Mouse (Mus musculus) left cerebral cortex, postnatal 4 days (tissue): ENCODE data around the gene Mrps15. TPM values are rescaled to one million over a fixed set of nuclear protein-coding genes. Genes with fewer than 3 reads are reported as not detected.

ENCODE experiments used
- total RNA-seq, 2 experiments: library from RNA; stranded (reverse); gene quantifications; 2 replicates each; pipeline ENCODE4 v1.2.3; 2021

Mrps15 gene
- total RNA-seq, 2 experiments from 2014 or later = 52.3 to 60.6 TPM

Other genes starting within 250 kb of the Mrps15 start
- 1 to 10 TPM in 1 of 2 experiments, under 1 TPM in 1; 0.66 to 1.1 TPM for gene Csf3r, start 22.4 kb upstream of the Mrps15 start, total RNA-seq
- 10 to 100 TPM; 35.3 to 37.9 TPM for gene Oscp1, start 11.6 kb downstream of the Mrps15 start, total RNA-seq
- 10 to 100 TPM; 23.9 to 25.3 TPM for gene Lsm10, start 49.7 kb downstream of the Mrps15 start, total RNA-seq
- 10 to 100 TPM; 23.7 to 25.0 TPM for gene Stk40, start 57.0 kb downstream of the Mrps15 start, total RNA-seq
- 1 to 10 TPM; 6.3 to 7.2 TPM for gene Eva1b, start 100.8 kb downstream of the Mrps15 start, total RNA-seq
- gene Sh3d21, start 116.6 kb downstream of the Mrps15 start, total RNA-seq = 1 to 10 TPM in 1 of 2 experiments, under 1 TPM in 1; 0.58 to 1.3 TPM
- gene Thrap3, start 155.8 kb downstream of the Mrps15 start, total RNA-seq = 100 to 1,000 TPM; 165 TPM
- 100 to 1,000 TPM; 211 to 214 TPM for gene Map7d1, start 209.4 kb downstream of the Mrps15 start, total RNA-seq
- gene Trappc3, start 215.4 kb downstream of the Mrps15 start, total RNA-seq = 100 to 1,000 TPM; 102 to 105 TPM
- 1 to 10 TPM; 2.2 to 3.4 TPM for gene Col8a2, start 239.9 kb downstream of the Mrps15 start, total RNA-seq